Mouse (Mus musculus) C2C12 (cell line): ENCODE measurements at regions not wholly inside any gene's neighbourhood (a gene's known extent, or its start where the extent isn't known, plus 50 kb on each side); places are given as distances from the start of the nearest gene placed in this dataset.

ENCODE experiments used
- CTCF ChIP-seq: IDR thresholded peaks from one replicate; pipeline ENCODE4 v1.5.1; 2011; ENCODE audit not compliant: control insufficient read depth, insufficient read depth, insufficient read length
- MAX ChIP-seq: IDR thresholded peaks from one replicate; pipeline ENCODE4 v1.6.1; 2011; ENCODE audit warnings: mild to moderate bottlenecking, control low read depth

DNA sequence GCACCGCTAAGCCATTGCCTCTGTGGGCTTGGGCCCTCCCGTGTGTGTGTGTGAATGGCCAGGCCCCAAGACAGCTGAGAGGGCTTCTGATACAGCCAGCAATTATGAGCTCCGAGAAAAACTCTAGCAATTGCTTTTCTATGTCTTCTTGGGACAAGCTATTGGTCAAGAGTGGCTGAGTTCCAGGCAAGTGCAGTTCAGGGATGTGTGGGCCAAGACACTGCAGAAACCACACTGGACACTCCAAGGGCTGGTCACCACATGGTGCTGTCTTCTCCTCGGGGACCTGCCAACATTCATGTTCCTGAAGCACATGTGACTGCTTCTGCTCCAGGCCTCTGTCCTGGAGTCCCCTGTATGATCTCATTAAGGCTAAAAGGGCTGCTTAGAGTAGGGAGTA, 94.7 kb downstream of the Bms1 start:
- TF ChIP-seq CTCF (no peak), MAX (no peak)
